Mouse (Mus musculus) heart, postnatal 36 days (tissue): ENCODE measurements at regions not wholly inside any gene's neighbourhood (a gene's known extent, or its start where the extent isn't known, plus 50 kb on each side); places are given as distances from the start of the nearest gene placed in this dataset.

Experiments
- DNase-seq, 2 experiments: peaks; one replicate each; pipeline ENCODE4 v3.0.0; 2021 to 2022
- intact Hi-C: fragments of 180-260 bp; cut with DNase I; formaldehyde crosslinking; loops from one replicate; pipeline ENCODE4 v1.15.1; 2025

GRCm38 (mm10) chr14:48330965-48331622, 114.8 kb upstream of the Tmem260 start:
- DNase-seq = peak; percentile 62 to 67
- intact Hi-C loops = loop anchor here (5.0 kb wide), 1 partner anchor 34 kb away; no protein-coding TSS in a partner anchor

- DNase-seq = no peak
- intact Hi-C loops = loop anchor here (5.0 kb wide), 1 partner anchor 34 kb away; no protein-coding TSS in a partner anchor
These were observed 114.3 kb upstream of the Tmem260 start for GRCm38 (mm10) chr14:48331623-48332000.

DNA sequence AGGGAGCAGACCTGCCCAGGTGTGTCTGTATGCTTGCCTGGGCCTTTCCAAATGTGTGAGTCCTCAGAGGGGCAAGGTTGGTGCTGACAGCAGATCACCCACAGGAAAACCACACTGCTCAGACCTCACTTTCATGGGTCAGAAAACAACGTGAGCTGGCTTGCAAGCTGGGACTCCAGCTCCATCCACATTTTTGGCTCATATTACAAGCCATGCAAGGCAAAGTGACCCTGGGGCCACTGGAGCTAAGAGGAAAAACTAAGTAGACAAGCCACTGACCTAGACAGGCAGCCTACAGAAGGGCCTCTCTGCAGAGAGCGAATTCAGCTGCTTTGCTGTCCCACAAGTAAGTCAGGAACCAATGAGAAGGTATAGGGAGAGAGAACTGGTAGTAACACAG, 113.7 kb upstream of the Tmem260 start:
- peak in 1 of 2 experiments; percentile 9 for DNase-seq
- intact Hi-C loops = loop anchor here (5.0 kb wide), 1 partner anchor 35 kb away; no protein-coding TSS in a partner anchor

DNA sequence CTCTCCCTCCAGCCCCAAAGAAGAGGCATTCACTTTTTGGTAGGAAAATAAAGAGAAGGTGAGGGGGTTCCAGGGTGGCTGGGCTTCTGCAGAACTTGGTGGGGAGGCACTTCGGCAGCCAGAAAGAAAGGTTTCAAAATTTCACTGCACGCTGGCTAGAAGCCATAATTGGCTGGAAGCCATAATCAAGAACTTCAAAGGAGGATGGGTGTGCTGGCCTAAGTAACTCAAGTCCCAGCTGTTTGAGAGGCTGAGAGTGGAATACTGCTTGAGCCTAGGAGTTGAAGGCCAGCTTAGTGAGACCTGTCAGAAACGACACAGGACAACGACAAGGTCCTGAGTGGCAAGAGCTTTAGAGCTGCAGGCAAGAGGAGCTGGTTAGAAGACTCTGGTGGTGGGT, 113.3 kb upstream of the Tmem260 start:
- DNase-seq = peak; percentile 8 to 18

GRCm38 (mm10) chr14:48334106-48334809, 111.7 kb upstream of the Tmem260 start:
- intact Hi-C loops = loop anchor here (5.0 kb wide), 1 partner anchor 37 kb away; no protein-coding TSS in a partner anchor
- no peak for DNase-seq

More for the DNA sequence above, 113.3 kb upstream of the Tmem260 start:
- intact Hi-C loops = loop anchor here (5.0 kb wide), 1 partner anchor 35 kb away; no protein-coding TSS in a partner anchor

DNA sequence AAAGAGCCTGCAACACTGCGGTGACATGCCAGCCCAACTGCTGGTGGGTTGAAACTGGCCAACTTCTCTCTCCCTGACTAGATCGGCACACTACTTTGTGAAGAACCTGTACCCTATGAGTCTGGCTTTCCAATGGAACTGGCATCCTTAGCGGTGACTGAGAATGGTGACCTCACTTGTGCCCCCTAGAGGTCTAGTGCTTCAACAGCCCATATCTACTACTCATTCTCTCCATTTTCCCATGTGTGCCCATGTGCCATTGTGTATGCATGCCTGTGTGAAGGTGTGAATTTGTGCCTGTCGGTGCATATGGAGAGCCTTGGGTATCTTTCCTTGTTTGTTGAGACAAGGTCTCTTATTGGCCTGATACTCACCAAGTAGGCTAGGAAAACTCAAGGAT, 106.5 kb upstream of the Tmem260 start:
- intact Hi-C loops = no loop called here
- no peak for DNase-seq

GRCm38 (mm10) chr14:48342944-48343343, 103.0 kb upstream of the Tmem260 start:
- intact Hi-C loops = no loop called here
- no peak for DNase-seq

GRCm38 (mm10) chr14:48345956-48346355, 100.0 kb upstream of the Tmem260 start:
- intact Hi-C loops = no loop called here
- DNase-seq = peak in 1 of 2 experiments; percentile 18

- DNase-seq = no peak
These were observed 96.4 kb upstream of the Tmem260 start for GRCm38 (mm10) chr14:48349392-48350044.

DNA sequence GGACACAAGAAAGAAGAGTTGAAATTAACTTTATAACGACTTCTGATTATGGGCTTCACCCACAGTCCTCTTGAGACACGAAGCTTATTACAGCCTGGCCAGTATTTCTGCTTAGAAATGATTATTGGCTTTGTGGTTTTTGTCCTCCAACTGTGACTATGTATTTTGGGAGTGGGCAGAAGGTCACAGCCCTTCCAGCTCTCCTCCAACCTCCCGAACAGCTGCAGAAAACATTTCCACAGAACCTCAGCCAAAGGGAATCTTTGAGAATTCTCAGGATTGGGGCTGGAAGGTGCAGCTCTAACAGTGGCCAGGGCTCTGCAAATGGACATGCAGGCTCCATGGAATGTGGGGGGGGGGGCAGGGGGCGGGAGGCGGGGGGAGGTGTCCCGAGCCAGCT, 94.3 kb upstream of the Tmem260 start:
- no peak for DNase-seq
- intact Hi-C loops = no loop called here

More at GRCm38 (mm10) chr14:48349392-48350044, 96.4 kb upstream of the Tmem260 start:
- intact Hi-C loops = no loop called here

DNA sequence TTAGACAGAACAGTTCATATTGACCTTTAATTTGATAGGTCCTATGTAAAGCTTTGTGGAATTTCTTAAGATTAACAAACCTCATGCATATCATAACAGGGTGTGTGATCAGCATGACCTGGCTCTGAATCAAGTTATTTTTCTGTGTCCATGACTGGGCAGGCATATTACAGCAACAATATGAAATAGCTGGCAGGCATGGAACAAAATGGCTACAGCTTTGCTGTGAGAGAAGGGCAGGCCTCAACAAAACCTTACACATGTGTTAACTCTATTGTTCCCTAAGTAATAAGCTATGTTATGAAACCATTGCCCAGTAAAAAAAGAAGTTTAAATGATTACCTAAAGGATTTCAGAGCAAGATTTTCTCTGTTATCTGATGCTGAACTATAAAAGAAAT, 93.1 kb upstream of the Tmem260 start:
- DNase-seq = no peak
- intact Hi-C loops = no loop called here

DNA sequence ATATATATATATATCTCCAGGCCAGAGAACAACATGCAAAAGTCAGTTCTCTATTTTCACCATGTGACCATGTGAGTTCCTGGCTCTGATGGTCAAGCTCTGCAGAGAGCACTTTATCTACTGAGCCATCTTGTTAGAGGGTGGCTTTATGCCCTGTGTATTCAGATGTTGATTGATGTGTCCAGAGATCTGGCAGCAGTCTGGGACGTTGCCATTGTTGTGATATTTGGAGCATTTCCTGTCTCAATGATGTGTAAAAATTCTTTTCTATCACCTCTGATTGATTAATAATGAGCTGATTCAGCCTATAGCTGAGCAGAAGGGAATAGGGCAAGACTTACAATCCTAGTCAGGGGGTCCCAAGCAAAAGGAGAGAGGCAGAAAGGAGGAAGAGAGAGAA, 91.7 kb upstream of the Tmem260 start:
- intact Hi-C loops = no loop called here
- no peak for DNase-seq

DNA sequence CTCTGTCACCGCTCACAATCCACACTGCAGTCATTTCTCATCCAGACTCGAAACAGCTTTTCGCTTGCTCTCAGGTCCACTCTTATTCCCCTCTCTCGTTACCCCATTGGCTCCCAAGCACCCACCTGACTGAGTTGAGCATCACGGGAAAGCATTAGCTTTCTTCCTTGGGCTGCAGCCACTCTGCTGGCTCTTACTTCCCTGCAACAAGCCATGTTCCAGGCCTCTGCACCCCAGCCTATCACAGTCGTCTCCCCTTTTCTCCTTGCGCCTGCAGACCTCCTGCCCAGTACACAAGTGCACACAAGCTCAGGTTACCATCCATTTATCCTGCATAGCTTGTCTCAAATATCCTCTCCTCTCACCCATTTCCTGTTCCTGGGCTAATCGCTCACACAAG, 88.5 kb upstream of the Tmem260 start:
- no peak for DNase-seq
- intact Hi-C loops = loop anchor here (2.0 to 5.0 kb wide), 2 partner anchors 21 to 235 kb away; partner anchors contain the start of gene Peli2

- DNase-seq = peak in 1 of 2 experiments; percentile 18
- intact Hi-C loops = loop anchor here (2.0 to 5.0 kb wide), 3 partner anchors 220 to 608 kb away; partner anchors contain the start of gene Peli2
These were observed 87.3 kb upstream of the Tmem260 start for GRCm38 (mm10) chr14:48358487-48359159.

- no peak for DNase-seq
- intact Hi-C loops = no loop called here
These were observed 84.1 kb upstream of the Tmem260 start for GRCm38 (mm10) chr14:48361820-48362219.

- intact Hi-C loops = loop anchor here (1.0 to 5.0 kb wide), 2 partner anchors 615 to 770 kb away; no protein-coding TSS in a partner anchor
- DNase-seq = peak; percentile 82
These were observed 78.9 kb upstream of the Tmem260 start for GRCm38 (mm10) chr14:48367006-48367405.

DNA sequence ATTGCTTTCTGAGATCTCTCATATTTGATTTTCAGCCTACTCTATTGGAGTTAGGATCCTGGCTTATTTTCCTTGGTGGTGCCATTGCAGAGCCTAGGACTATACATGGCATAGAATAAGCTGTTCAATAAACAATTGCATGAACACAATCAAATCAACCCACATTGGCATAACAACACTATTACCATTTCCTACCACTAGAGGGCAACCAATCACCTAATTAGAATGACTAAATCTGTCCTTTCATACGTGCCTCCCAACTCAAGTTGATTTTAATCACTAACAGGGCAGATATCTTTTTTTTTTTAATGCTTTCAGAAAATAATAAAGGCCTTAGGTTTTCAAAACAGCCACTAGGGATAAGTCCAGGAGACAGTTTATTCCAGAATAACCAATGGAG, 75.6 kb upstream of the Tmem260 start:
- no peak for DNase-seq
- intact Hi-C loops = loop anchor here (1.0 to 5.0 kb wide), 4 partner anchors 72 to 748 kb away; no protein-coding TSS in a partner anchor

DNA sequence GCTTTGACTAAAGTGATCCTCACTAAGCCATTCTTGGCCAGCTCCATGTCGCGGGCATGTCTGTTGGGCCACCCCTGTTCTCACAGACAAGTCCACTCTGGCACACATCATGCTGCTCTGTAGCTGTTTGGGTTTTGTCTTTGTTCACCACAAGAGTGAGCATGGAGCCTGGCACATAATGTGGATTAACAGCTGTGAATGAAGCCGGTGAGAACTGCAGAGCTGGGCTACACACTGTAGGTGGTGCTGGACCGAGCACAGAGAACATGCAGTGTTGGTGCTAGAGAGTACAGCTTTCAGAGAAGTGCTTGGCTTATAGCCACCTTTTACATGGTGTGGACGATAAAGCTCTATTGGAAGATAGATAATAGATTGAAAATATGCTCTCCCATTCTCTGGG, 74.2 kb upstream of the Tmem260 start:
- intact Hi-C loops = loop anchor here (2.0 to 5.0 kb wide), 3 partner anchors 71 to 747 kb away; no protein-coding TSS in a partner anchor
- no peak for DNase-seq

DNA sequence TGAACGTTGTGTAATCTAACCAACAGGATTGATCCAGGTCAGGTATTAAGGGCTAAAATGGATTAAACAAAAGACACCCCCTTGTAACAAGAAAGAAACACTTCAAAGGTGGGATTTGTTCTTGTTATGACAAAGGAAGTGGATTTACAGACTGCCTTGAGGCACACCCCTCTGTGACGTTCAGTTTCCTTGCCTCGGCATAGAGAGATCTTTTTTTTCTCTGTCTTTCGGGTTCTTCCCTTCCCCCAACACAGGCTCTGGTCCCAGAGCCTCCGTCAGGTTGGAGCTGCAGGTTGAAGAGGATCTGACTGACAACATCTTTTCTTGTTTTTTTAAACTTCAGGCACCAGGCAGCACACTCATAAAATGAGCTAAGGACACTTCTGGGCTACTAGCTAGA, 69.8 kb upstream of the Tmem260 start:
- intact Hi-C loops = no loop called here
- no peak for DNase-seq
